12 mouse cellular contexts compared by ENCODE assay signal in the genomic region with DNA sequence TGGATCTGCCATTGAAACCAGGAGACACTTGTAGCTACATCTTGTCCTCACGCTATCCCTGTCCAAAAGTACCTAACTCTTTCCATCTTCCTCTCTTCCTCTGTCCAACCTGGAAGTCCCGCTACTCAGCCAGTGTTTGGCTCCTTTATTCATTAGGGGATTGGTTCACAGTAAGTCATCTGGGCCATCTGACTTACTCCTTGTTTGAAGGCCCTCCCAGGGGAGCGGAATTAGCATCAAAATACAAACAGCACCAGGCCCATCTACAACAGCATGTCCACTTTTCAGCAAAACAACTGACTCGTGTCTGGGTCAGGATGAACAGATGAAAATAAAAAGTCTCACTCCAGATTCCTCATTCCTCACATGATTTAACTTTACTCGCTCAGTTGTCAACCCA.
"Had no signal": no experiment of that assay in that cellular context is flagged by ENCODE, and none has a peak within 500 bp of the region (broad histone marks: within the 10 kb centered on the region; RNA-seq: fewer than 3 reads in every experiment).

No protein-coding gene starts in this region.

- DNase-seq: gastrocnemius, adult 2 months; gastrocnemius, postnatal 14 days; gastrocnemius, postnatal 36 days; heart, adult 11 months; heart, adult 2 months; heart, postnatal 14 days; heart, postnatal 36 days; kidney, adult 11 months; kidney, adult 2 months; kidney, adult 9 months; kidney, postnatal 14 days; kidney, postnatal 4 days had no signal
